Mouse (Mus musculus) olfactory bulb, adult 2 months (tissue): ENCODE results near the gene Adarb1.

ENCODE experiments used
- CTCF ChIP-seq: fragments of 200-500 bp; IDR thresholded peaks from 2 replicates; pipeline ENCODE4 v1.5.1; 2012; ENCODE audit warnings: low read depth, mild to moderate bottlenecking, low read length, moderate library complexity; ENCODE audit not compliant: insufficient read depth
- POLR2A ChIP-seq: fragments of 200-500 bp; IDR thresholded peaks from 2 replicates; pipeline ENCODE4 v1.6.1; 2012; ENCODE audit warnings: mild to moderate bottlenecking, low read depth, low read length, moderate library complexity; ENCODE audit not compliant: insufficient read depth

DNA sequence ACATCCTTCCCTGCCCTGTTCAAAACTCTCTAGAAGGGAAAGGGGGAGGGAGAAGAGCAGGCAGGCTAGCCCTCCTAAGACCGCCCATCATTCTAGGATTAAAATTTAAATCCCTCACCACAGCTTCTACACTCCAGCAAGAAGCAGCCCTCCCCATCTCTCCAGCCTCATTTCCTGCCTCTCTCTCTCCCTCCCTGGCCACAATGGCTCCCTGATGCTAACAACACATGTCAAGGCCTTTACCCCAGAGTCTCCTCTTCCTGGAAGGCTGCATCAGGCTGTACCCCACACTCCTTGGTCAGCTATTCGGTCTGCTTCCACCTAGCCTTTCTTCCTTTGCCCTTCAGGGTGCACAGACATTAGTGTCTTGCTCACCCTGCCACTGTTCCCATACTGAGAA lies 4.3 kb downstream of the Adarb1 start:
- TF ChIP-seq POLR2A (no peak), CTCF (no peak)
